Mouse (Mus musculus) kidney, adult 8-10 months (tissue): ENCODE results near the gene Slc22a13.

Experiments
- DNase-seq, 2 experiments: peaks; one replicate each; pipeline ENCODE4 v3.0.0; 2022

Slc22a13 gene

DNA sequence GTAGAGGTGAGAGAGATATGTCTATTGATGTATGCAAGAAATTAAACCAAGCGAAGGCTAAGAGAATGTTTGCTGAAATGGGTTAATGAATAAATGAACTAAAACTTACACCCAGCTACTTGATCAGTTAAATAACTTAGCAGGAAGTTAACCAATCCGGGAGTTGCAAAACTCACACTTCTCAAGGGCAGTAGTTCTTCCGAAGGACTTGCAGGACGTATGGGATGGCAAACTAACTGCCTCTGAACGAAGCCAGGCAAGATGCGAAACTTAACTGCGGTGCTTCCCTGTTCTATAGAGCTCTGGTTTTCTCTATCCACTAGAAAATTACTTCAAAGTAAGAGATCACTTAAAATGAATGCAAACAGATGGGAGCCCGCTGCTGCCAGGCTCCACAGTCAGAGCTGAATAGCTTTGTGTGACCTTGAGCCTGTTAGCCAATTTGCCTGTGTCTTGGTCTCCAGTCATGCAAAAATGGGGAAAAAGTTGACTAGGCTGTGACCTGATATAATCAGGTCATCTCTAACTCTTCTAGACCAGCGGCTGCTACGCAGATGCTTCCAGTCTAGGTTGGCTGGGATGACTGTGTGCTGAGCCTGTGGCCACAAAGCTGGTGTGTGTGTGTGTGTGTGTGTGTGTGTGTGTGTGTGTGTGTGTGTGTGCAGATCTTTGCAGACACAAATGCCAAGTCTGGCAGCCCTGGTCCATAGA is 9.6 kb downstream of the Slc22a13 start:
- DNase-seq, result peak; percentile 54 to 71

DNA sequence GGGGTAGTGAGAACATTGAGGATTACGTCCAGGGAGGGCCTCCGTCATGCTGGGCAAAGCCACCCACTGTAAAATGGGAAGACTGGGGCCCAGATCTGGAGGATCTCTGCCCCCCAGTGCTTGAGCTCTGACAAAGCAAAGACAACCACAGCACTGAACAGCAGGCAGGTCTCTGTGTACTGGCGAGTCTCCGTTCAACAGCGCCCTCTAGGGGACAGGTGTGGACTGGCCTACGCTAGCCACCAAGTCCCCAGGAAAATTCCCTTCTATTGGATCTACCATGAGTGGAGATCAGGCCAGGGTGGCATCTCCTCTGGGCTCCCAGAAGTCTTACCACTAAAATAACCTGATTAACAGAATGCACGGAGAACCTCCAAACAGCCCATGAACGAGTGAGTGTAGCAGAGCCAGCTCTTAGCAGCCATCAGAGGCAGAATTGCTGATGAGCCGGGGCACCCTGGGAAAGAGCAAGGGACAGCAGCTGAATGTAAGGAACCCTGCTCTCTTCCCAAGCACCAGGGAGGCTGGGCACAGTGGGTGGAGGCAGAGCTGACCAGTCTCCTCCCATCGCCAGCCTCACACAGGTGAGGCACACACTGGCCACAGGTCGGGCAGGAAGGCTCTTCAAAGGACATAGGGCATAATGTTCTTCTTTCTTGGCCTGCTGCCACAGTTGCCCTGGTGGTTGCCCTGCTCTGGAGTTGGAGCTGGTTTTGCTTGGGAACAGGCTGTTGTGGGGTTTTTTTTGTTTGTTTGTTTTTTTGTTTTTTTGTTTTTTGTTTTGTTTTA is 16.5 kb downstream of the Slc22a13 start:
- peak; percentile 83 to 86 for DNase-seq

DNA sequence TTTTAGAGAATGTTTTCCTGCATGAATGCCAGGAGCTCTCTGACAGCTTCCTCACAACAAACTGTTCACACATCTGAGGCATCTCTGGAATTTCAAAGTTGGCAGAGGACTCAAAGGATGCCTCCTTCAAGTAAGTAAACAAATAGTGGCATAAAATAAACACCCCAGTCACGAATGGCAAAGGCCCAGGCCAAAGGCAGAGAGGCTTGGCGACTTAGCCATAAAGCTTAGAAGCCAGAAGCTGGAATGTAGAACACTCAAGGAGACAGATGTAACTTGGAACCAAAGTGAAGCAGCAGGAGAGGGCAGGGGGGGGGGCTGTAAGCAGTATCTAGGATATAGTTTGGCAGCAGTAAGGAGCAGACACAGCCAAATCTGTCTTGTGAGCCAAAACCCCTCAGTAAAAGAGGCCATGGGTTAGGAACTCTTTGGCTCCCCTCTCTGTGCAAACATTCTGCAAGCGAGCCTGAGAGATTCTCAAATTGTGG is 27.6 kb downstream of the Slc22a13 start:
- peak; percentile 53 to 82 for DNase-seq

DNA sequence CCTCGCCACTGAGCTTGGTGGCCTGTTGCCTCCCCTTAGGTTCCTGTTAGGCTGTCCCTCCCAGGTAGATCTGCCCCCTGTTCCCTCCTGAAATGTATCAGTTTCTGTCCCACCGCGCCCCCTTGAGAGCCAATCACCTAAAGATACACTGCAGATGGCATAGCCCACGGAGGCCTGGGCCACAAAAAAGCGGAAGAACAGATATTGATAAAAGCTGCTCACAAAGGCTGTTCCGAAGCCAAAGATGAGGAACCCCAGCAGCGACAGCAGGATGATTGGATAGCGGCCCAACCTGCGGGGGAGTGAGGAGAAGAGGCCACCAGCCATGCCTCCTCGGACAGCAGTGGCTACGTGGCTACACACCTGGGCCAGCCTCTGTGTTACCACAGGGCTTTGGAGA is 29.6 kb downstream of the Slc22a13 start:
- no peak for DNase-seq

DNA sequence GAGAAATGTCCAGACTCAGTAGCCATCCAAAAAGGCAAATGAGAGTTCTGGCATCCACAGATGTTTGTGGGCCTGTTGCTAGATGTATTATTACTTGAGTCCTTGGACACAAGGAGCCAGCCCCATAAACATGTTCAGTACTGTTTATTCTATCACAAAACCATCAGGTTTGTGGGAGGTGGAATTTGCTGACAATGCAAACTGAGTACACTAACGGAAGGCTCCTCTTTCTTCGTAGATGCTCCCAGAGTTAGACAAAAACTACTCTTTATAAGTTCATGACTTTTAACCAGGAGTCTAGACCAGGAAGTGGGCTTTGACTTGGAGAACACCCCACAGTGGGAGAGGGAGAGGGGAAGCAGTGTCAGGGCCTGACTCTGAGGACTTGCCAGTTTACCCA is 41.3 kb downstream of the Slc22a13 start:
- no peak for DNase-seq

DNA sequence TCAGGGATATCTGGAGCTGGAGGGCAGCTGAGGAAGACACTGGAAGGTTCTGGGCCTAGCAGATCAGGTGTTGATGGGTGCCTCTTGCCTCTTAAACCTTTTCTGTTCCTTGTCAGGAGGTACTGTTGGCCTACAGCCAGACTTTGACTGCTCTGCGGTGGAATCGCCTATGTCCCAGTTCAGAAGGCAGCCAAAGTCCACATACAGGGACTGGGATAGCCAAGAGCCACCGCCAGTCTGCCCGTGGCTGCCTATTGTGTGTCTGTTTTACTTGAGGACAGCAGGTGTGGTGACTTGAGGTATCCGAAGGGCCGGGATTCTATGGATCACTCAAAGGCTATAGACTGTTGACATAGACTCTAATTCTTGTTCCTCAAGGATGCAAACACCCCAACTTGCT is 43.4 kb downstream of the Slc22a13 start:
- peak; percentile 82 to 89 for DNase-seq

DNA sequence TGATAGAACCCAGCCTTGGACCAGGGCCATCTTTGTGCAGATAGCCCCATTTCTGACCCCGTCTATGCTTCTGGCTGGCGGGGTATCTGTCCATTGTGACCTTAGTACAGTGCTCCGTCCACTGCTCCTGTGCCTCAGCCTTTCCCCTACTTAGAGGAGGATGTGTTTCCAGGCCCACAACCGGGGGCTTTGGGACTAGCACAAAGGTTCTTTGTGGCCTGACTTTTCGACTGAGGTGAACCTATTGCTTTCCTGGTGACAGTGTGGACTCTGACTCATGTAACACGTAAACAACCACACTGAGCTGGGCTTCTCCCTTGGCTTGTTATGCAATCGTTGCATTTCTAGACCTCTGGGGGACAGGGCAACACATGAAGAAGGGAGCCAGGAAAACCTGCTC is 44.2 kb downstream of the Slc22a13 start:
- peak; percentile 65 to 89 for DNase-seq

DNA sequence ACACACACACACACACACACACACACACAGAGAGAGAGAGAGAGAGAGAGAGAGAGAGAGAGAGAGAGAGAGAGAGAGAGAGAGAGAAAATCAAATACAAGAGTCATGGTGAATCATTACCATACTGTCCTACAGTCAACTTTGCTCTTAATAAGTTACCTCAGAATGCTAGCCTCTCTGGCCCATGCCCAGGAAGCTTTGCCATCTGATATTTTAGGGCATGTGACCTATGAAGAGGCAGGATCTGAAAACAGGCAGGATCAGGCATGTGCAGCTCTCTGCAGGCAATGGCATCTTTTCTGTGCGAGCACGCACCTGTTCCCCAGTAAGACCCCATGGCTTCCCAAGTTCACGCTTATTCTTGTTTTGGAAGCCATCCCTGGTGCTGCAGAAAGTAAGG is 48.2 kb downstream of the Slc22a13 start:
- peak; percentile 93 for DNase-seq

DNA sequence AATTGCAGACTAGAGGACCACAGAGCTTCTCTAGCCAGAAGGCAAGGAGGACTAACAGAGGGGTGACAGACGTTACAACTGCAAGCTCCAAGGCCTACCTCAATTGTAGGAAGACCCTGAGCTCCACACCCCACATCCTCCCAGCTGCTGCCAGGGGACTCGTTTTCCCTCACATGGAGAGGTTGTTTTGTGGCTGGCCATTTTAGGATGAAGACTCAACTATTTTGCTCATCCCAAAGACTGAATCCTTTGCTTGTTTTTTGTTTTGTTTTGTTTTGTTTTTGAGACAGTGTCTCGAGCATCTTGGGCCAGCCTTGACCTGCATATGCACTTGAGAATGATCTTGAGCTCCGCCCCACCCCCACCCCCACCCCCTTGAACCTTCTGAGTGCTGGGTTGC is 50.0 kb downstream of the Slc22a13 start, which contains the start of gene Gm47289:
TSS of gene Gm47289 (plus strand) at position 301 of the 400 bp plus-strand sequence.
- DNase-seq, result no peak

DNA sequence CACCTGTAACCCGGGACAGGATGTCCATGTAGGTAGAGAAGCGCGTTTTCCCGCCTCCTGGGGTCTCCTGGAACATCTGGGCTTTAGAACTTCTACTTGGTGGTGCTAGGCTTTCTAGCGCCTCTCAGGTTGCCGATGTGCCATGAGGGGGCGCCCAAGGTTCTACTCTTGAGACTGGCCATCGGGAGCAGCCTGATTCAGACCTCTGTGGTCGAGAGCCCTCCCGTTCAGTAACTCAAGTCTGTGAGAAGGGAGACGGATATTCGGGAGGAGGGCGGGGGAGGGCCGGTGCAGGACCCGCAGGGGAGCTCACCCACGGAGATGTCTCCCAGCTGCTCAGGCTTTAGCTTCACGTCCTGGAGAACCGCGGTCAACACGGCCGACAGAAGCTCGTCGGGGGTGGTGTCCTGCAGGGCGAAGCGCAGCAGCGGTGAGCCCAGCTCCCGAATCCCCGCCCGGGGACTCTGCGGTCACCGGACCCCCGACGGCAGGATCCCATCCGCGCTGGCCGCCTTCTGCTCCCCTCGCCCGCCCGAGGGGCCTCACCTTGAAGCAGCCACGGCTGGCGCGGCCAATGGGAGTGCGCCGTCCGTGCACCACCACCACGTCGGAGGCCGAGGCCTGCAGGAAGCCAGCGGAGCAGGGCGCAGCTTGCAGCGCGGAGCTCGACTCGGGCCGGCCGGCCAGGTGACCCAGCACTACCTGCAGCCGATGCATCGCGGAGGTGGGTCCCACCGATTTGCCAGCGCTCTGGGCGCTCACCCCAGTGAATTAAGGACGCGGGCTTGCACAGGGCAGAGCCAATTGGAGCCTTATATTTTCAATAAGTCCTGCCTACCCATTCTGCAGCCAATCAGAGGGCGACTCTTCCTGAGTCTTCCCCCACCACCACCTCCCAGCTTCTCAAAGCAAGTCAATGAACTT is 52.4 kb downstream of the Slc22a13 start, which contains the start of gene Acaa1b:
TSS of gene Acaa1b (minus strand) at position 816 of the 924 bp plus-strand sequence.
- peak; percentile 88 to 93 for DNase-seq

DNA sequence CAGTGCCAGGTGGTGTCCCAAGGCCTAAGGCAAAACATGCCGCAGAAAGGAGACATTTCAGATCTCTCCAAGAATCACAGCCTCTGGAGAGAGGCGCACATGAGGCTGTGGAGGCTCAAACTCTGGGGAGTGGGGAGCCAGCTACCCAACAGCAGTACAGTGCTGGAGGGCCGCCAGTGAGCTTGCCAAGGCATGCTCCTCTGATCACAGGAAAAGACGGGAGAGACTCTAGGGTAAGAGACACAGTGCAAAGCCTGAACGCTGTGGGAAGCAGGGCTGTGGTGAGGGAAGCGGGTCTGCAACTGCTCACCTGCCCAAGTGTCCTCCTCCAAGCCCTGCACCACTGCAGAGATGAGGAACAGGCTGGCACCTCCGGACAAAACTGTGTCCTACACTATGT is 53.1 kb downstream of the Slc22a13 start:
- DNase-seq, result peak; percentile 32 to 49

DNA sequence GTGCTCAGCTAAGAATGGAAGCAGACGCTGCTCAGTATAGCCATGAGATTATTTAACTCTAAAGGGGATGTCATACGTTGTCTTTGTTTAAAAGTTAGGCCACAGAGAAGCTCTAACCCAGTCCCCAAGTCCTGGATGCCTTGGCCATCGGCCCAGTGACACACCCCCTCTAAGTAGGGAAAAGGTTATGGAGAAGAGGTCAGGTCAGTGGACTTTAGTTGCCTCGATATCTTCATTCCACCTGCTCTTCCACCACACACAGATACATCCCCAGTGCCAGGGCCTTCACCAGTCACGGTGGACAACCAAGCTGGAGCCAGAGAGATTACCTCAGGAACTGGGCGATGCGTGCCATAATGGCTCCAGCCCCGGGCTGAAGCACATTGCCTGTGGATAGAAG is 53.5 kb downstream of the Slc22a13 start:
- DNase-seq, result peak; percentile 81 to 88

DNA sequence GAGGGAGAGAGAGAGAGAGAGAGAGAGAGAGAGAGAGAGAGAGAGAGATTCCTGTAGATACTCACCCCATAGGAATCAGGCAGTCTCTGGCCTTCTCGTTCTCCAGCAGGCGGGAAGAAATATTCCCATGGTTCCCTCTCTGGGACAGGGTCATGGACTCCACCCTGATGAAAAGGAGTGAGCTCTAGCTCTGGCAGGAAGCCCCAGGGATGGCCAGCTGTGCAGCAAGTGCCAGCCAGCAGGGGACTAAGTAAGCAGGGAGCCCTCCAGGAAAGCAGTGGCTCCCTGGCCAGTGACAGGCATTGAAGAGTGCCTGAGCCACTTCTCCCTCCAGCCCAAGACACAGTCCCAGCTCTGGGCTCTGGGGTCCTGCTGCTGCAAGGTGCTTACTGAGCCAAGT is 57.1 kb downstream of the Slc22a13 start:
- DNase-seq, result no peak

DNA sequence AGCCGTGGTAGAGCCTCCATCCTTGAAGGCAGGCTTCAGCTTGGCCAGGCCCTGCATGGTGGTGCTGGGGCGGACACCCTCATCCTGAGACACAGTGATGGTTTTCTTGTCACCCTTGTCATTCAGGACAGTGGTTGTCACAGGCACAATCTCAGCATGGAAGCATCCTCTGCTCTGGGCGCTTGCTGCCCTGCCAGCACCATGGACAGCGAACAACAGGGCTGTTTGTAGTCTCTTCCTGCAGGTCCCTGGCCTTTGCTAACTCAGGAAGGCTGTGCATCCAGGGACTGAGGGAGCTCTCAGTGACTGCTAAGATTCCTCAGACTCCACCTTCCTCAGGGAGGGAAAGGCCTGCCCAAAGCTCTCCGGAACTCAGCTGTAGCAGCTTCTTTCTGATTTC is 59.3 kb downstream of the Slc22a13 start:
- DNase-seq, result no peak

DNA sequence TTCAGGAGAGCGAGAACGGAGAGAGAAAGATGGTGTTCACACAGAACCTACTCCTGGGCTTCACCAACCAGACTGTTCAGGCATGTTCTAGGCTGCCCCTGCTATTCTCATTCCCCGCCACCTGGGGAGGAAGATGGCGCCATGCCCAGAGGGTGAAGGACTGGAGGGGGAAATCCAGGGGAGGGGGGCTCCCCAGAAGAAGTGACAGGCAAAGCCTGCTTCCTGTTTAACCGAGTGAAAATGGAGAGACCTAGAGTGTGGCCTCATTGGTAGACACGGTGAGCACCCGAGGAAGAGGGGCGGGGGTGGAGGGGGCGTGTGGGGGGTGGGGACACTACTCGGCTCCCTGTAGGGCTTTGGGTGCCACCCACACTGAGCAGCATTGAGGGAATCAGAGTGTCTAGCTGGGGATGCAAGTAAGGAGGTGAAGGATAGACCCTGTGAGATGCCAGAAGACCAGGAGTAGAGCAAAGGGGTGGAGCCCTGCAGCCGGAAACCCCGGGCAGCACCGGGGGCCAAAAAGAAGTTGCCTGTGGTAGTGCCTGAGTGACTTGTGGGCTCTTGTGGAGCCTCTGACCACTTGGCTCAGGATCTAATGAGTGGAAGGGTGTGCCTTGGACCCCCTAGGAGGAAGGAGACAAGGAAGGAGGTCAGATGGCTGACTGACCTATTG is 62.7 kb downstream of the Slc22a13 start:
- DNase-seq, result no peak

DNA sequence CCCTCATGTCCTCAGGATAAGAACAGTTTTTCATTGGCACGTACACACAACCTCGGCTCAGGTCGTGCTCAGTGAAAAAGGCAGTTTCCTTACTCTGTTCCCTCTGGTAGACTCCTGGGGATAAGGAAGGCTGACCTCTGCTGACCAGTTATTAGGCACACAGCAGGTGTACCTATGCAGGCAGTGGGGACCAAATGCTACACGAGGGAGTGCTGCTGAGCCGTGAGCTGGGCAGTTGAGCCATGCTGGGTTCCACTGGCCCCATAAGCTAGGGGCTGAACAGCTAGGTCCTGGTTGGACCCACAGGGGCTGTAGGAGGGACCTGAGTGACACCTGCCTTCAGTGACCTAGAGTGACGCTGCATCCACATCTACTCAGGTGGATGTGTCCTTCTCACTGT is 63.3 kb downstream of the Slc22a13 start:
- no peak for DNase-seq

DNA sequence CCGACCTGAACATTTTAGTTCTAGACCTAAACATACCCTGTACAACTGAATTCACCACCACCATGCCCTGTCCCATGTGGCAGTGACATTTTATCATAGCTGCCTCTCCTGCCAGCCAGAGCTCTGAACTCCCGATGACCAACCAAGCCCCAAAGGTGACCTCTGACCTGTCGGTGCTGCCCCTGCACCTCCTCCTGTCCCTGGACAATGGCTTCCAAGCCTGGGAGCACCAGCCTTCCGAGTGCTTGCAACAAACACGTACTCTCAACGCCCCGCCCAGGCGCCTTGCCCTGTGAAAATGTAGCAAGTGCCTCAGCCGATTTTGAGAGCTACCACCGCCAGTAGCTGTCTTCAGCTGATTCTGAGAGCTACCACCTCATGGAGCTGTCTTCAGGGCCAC is 63.8 kb downstream of the Slc22a13 start:
- no peak for DNase-seq

DNA sequence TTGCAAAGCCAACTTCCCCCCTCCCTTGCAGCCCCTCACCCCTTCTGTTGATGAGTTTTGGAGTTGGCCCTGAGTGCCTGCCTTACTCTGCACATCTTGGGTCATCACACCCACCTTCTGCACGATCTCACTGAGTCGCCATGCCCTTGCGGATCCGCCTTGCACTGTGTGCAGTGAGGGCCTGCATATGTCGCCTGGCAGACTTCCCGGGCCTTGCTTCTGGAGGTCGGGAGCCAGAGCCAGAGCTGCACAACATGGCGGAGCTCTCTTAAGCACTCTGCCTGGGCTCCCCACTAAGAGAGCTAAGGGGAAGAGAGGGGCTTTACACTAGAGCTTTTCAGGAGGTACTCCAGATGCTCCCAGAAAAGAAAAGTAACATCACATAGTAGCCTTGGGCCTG is 64.2 kb downstream of the Slc22a13 start:
- no peak for DNase-seq

DNA sequence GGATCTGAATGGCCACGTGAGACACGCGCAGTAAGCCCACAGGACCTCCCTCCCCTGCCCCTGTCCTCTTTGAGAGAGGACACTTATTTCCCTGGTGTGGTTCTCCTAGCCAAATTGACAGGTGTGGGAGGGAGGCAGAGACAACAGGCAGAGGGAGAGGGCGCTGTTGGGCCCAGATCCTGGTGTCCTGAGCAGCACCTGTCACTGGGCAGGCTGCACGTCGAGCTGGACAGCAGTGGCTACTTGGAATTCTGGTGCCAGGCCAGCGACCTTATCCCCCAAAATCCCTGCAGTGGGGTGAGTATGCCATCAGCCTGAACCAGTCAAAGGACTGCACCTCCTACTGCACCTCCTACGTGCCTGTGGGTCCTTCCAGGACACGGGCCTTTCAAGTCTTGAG is 65.5 kb downstream of the Slc22a13 start:
- no peak for DNase-seq
